Mouse (Mus musculus) B cell, adult 2 months (primary cell): ENCODE results near the gene Pafah2.

Experiments
- DNase-seq, 2 experiments: peaks; one replicate each; pipeline ENCODE4 v3.0.0; 2022

Gene Pafah2

DNA sequence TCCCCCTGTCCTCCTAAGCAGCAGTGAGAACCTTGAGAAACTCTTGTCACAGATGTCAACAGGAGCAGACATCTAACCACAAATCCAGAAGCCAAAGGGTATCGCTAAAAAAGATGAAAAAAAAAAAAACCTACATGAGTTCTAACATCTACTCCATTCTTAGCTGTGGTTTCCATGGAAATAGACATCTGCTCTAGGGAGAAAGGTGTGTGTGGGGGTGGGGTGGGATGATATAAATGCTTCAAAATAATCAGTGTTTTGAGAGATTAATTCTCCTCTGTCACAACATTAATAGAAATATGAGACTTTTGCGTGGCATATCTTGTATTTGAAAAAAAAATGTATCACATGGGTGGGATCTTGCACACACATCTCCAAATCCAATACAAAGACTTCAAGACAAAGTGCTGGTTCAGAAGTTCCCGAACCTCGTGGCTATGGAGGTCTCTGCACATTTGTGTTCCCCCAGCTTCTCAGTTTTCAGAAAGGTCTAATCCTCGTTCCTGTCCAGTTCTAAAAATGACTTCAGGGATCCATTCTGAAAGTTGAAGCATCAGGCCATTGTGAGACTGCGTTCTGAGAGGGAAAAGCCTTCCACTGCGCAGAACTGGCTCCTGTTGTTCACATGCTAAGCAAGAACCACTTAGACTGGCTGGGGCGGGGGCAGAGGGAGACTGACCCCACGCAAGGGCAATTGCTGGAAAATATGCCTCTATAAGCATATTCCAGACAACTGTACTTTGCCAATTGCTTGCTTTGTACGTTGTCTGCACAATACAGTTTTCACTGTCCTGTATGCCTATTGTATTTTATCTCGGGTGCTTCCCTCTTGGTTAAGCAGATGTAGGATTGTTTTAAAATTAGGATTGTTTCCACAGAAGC lies 70.5 kb downstream of the Pafah2 start:
- no peak for DNase-seq

DNA sequence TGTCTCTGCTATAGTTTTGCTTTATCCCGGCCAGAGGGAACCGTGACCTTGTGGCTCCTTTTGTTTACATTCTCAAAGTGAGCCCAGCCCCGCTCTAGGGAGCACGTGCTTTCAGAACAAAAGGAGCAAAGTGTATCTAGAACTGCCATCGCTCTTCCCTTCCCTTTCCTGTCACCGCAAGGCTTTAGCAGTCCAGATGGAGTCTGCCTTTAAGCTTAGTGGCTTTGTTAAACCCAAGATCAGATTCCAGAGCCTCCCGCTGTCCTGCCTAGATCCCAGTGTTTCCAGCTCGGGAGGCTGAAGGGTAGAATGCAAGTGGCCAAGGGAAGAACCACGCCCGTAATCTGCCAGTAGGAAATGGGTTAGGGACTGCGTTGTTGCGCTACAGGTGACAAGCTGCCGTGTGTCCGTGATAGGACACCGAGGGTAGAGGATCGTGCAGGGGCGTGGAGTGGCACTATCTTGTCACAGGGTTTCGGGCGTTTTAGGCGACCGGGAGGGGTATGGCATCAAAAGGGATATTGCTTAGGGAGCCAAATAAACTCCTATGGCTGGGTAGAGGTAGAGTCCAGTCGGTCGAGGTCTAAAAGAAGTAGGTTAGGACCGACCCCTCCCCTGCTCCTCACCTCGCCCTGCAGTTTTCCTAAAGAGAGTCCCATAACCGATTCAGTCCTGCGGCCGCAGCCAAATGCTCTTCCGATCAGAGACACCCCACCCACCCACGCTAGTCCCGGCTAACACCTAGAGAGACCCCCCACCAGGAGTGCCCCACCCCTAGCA lies 71.5 kb downstream of the Pafah2 start:
- DNase-seq = peak; percentile 28 to 37

DNA sequence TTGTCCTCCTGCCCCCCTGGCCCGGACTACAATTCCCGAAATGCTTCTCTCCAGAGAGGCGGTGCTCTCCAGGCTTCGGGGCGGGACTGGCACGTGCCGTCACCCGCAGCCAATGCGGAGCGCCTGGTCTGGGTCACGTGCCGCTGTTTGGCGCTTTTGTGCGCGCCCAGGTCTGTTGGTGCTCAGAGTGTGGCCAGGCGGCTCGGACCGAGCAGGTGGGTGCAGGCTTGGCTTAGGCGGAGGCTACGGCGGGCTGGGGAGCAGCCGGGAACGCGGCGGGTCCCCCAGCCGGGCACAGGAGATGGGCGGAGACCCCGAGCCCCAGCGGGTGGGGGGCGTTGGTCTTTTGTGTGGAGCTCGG lies 72.1 kb downstream of the Pafah2 start, which contains the start of gene Stmn1:
TSS of gene Stmn1 (plus strand) at position 106 of the 361 bp plus-strand sequence.
- DNase-seq = peak; percentile 90 to 91

DNA sequence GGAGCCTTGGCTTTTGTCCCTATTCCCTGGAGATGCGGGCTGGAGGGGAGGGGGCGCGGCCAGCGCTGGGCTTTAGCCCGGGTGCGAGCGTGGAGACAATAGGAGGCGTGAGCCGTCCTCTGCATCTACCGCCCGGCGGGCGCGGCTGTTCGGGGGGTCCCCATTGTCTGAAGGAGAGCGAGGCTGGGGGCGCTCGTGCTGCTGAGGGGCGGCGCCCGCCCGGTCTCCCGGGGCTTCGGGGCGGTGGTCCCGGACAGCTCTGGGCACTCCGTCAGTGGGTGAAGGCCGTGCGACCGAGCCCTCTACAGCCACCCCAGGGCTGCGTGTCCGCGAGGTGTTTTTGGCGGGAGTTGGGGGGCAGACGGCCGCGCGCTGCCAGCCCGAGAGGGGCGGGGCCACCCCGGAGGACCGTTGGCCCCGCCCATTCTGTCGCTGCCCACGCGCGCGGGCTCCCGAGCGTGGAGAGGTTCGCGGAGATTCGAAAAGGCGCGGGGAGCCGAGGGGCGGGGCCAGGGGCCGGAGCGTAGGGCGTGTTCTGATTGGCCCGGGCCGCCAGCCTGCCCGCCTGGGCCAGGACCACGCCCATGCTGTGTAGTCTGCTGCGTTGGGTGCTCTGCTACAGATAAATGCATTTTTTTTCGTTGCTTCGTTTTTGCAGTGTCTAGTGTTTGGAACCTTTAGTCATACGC lies 72.6 kb downstream of the Pafah2 start:
- peak; percentile 99 for DNase-seq

DNA sequence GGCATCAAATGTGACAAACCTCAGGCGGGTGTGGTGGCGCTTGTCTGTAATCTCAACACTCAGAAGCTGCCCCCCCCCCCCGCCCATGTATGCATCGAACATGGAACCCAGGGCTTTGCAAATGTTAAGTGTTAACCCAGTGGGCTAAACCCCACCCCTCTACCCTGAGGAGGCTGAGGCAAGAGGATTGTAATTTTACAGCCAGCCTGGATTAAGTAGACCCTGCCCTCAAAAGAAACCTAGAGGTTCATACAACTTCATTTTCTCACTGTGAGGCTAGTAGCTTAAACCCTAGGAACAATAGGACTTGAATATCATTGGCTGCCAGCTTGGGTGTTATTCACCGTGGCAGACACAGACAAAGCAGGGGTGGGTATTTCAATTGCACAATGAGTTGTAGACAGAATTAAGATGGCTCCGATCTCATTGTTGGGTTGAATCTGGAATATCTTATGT lies 73.2 kb downstream of the Pafah2 start:
- no peak for DNase-seq

DNA sequence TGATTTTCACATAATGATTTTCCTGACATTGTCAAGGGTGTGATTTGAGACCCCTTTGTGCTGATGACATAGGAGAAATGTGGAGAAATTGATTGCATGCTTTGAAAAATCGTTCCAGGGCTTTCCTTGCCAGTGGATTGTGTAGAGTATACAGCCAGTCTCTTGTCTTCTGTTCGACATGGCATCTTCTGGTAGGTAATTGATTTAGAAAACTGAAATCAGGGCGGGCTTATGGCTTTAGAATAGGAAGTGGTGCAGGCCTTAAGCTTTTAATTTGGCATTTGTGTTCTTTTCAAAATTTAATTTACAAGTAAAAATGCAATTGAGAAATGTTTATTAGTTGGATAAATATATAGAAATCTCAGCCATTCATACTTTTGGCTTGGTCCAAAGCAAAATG lies 73.9 kb downstream of the Pafah2 start:
- no peak for DNase-seq

DNA sequence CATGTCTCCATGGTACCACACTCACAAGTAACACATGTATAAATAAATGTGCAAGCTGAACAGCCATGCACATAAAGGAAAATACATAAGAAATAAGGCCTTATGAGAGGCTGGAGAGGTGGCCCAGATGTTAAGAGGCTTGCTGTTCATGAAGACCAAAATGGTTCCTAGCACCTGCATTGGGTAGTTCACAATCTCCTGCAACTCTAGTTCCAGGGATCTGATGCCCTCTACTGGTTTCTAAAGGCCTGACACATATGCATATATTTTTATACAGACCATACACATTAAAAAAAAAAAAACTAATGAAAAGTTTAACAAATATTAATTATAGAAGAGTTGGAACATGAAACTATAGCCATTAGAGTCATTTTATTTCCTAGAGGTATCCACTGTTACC lies 75.3 kb downstream of the Pafah2 start:
- DNase-seq = no peak

DNA sequence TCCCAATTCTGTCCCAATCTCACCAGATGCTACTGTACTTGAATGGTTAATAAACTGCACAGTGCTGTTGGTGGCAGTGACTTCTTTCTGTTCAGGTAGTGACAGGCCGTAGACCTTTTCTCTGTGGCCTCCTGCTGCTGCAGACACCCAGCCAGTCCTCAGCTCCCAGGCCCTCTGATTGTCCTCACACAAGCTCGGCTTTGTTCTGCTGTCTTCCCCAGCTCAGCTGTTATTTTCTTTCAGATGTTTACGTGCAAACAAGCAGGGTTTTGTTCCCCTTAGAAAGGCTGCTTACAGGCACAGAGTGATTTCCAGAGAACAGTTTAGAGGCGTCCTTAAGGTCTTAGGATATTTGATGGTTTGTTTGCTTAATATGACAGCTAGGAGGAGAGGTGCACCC lies 77.6 kb downstream of the Pafah2 start:
- no peak for DNase-seq

DNA sequence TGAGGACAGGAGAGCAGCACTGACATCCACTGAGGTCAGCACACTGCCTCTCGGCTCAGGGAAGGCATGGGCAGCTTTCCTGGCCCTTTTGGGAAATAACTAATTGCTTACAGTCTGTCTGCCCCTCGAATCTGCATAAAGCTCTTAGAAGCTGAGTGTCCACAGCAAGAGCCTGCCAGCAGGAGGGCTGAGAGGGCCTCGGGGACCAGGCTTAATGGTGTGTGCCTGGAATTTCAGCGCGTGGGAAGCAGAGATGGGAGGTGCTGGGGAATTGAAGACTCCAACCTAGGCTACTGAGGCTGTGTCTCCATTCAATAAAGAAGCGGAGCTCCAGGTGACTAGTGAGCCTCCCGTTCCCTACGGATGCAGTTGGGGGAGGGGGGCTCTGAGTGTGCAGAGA lies 78.1 kb downstream of the Pafah2 start:
- no peak for DNase-seq

DNA sequence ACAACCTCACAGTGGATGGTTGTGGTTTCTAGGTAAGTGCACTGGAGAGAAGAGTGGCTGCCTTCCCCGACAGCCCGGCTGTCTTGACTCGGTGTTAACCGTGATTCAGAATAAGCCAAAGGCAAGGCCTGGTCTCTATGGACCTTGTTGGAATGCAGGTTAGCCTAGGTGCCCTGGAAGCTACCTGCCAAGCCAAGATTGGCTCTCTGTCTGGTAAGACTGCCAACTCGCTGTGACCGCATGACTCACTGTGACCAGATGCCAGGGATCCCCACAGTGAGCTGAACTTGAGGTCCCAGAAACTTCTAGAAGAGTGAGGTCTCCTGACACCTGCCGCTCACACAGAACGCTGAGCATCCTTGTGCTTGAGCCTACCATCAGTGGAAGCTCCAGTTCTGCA lies 80.8 kb downstream of the Pafah2 start:
- no peak for DNase-seq
